Mouse (Mus musculus): Measurements from ENCODE around the gene Stx8.

DNA sequence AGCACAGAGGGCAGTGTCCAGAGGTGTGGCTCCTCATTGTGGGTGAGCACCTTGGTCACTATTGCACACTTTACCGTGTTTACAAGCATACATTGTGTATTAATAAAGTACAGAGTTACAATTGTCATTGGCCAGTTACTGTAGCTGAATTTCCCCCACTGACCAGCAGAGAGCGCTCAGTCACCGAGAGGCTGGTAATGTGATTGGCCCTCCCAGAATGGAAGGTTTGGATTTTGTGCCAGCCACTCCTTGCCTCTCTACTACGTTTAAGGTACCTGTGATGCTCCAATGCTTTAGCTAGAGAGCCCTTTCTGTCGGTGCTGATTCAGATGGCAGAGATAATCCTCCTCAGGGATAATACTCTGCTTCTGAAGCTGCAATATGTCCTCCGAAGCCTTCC lies 38.2 kb downstream of the Stx8 start:
- TF ChIP-seq CTCF (IDR thresholded peaks at IDR 0.05; ENCODE audit: low read depth, low read length): peak; percentile 80
- no peak for TF ChIP-seq POLR2A (IDR thresholded peaks at IDR 0.05; ENCODE audit: extremely low read depth, insufficient read depth, low read length)
